Mouse (Mus musculus): ENCODE measurements around the gene Kctd2. TPM values are rescaled to one million over a fixed set of nuclear protein-coding genes. Genes with fewer than 3 reads are reported as not detected.

The Kctd2 gene
- 39.0 and 44.5 TPM in 2 replicates for polyA plus RNA-seq (2012; rRNA removed; ENCODE audit: low replicate concordance)

GRCm38 (mm10) chr11:115419531-115420237 is at the start of gene Kctd2, which contains the start of gene Atp5h:
TSS of gene Kctd2 (plus strand) at chr11:115420128.
TSS of gene Atp5h (minus strand) at chr11:115419962.

GRCm38 (mm10) chr11:115381743-115382539 is 38.0 kb upstream of the Kctd2 start, which contains the start of gene Cdr2l:
TSS of gene Cdr2l (plus strand) at chr11:115381916.

GRCm38 (mm10) chr11:115403338-115404124 is 16.4 kb upstream of the Kctd2 start, which contains the start of gene Mrpl58:
TSS of gene Mrpl58 (plus strand) at chr11:115403752.

GRCm38 (mm10) chr11:115439906-115440595 is 20.1 kb downstream of the Kctd2 start, which contains the start of gene Trim80:
TSS of gene Trim80 (plus strand) at chr11:115440545.

DNA sequence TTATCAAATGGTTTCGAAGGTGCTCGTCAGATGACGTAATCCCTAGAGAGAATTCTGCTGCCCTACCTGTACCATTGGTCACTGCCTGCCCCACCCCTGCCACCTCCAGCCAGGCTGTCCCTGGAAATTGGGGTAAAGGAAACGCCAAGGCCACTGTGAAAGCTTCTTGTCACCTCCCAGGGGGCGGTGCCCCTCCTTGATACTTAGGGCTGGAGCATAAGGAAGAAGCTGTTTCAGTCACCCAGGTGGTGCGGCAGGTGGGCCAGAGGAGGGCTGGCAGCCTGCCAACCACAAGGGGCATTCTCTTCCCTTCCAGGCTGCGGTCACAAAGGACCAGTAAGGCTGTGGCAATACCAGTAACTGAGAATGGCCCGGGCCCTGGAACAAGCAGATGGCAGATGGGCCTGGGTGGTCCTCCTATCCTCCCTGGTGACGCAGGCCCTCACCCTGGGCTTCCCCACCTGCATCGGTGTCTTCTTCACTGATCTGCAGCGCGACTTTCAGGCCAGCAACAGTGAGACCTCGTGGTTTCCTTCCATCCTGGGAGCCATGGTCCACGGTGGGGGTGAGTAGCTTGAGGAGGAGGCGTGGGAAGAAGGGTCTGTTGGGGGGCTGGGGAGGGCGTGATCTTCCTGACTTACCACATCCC is 42.4 kb downstream of the Kctd2 start, which contains the start of gene Slc16a5:
Gene Slc16a5 (plus strand): TSS at position 232 of the 649 bp plus-strand sequence.

DNA sequence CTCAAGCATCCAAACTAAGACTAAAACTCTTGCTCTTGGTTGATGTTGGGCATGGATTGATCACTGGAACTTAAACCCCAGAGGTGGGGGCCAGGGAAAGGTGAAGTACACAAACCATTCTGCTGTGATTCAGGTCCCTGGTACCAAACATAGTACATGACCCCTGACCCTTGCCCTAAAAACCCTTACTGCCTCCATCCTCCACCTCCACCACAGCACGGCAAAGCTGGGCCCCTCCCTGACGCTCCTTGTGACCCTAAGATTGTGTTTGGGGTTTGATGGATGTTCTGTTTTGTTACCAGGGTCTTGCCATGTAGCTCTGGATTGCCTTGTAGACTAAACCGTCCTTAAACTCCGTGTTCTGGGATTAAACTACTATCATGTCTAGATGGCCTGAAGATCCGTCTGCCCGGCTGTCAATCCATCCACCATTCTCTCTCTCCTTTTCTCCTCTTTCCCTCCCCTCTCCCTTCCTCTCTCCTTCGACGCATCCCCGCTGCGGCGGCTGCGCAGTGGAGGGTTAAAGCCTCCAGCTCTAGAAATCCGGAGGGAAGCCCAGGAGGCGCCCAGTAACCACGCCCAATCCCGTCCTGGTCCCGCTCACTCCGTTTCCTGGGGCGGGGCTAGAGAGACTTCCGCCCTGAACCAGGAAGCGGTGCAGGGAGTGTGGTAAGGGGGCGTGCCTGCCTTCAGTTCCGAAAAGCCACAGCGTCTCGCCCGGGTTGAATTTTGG is 55.3 kb downstream of the Kctd2 start, which contains the start of gene Armc7:
Gene Armc7 (plus strand): TSS at position 643 of the 733 bp plus-strand sequence.

Other genes starting within 250 kb of the Kctd2 start
- 20.1 and 31.2 TPM in 2 replicates for gene Tmem104, start 232.6 kb upstream of the Kctd2 start, polyA plus RNA-seq (2012; rRNA removed; ENCODE audit: low replicate concordance)
- 21.8 and 40.5 TPM in 2 replicates for gene Nat9, start 232.3 kb upstream of the Kctd2 start, polyA plus RNA-seq (2012; rRNA removed; ENCODE audit: low replicate concordance)
- gene Grin2c, start 152.9 kb upstream of the Kctd2 start, polyA plus RNA-seq (2012; rRNA removed; ENCODE audit: low replicate concordance), result 0.12 TPM in 1 of 2 replicates, not detected in the other
- 16.6 and 17.8 TPM in 2 replicates for gene Fdxr, start 143.1 kb upstream of the Kctd2 start, polyA plus RNA-seq (2012; rRNA removed; ENCODE audit: low replicate concordance)
- gene Fads6, start 122.5 kb upstream of the Kctd2 start, polyA plus RNA-seq (2012; rRNA removed; ENCODE audit: low replicate concordance), result 1.9 and 3.5 TPM in 2 replicates
- gene Otop2, start 113.0 kb upstream of the Kctd2 start, polyA plus RNA-seq (2012; rRNA removed; ENCODE audit: low replicate concordance), result not detected in 2 replicates
- 0.04 TPM in 1 of 2 replicates, not detected in the other for gene Ush1g, start 98.1 kb upstream of the Kctd2 start, polyA plus RNA-seq (2012; rRNA removed; ENCODE audit: low replicate concordance)
- 0.12 TPM in 1 of 2 replicates, not detected in the other for gene Otop3, start 85.4 kb upstream of the Kctd2 start, polyA plus RNA-seq (2012; rRNA removed; ENCODE audit: low replicate concordance)
- 14.8 and 23.9 TPM in 2 replicates for gene Hid1, start 52.4 kb upstream of the Kctd2 start, polyA plus RNA-seq (2012; rRNA removed; ENCODE audit: low replicate concordance)
- 16.6 and 43.4 TPM in 2 replicates for gene Cdr2l, start 38.2 kb upstream of the Kctd2 start, polyA plus RNA-seq (2012; rRNA removed; ENCODE audit: low replicate concordance)
- 79.4 and 110 TPM in 2 replicates for gene Mrpl58, start 16.4 kb upstream of the Kctd2 start, polyA plus RNA-seq (2012; rRNA removed; ENCODE audit: low replicate concordance)
- gene Atp5h, start 166 bp upstream of the Kctd2 start, polyA plus RNA-seq (2012; rRNA removed; ENCODE audit: low replicate concordance), result 141 and 187 TPM in 2 replicates
- 0.09 and 0.72 TPM in 2 replicates for gene Trim80, start 20.4 kb downstream of the Kctd2 start, polyA plus RNA-seq (2012; rRNA removed; ENCODE audit: low replicate concordance)
- gene Slc16a5, start 42.3 kb downstream of the Kctd2 start, polyA plus RNA-seq (2012; rRNA removed; ENCODE audit: low replicate concordance), result 0.06 and 0.07 TPM in 2 replicates
- 6.1 and 10.5 TPM in 2 replicates for gene Armc7, start 55.5 kb downstream of the Kctd2 start, polyA plus RNA-seq (2012; rRNA removed; ENCODE audit: low replicate concordance)
- 56.8 and 74.4 TPM in 2 replicates for gene Nt5c, start 71.7 kb downstream of the Kctd2 start, polyA plus RNA-seq (2012; rRNA removed; ENCODE audit: low replicate concordance)
- 150 and 187 TPM in 2 replicates for gene Jpt1, start 94.3 kb downstream of the Kctd2 start, polyA plus RNA-seq (2012; rRNA removed; ENCODE audit: low replicate concordance)
- gene Sumo2, start 116.1 kb downstream of the Kctd2 start, polyA plus RNA-seq (2012; rRNA removed; ENCODE audit: low replicate concordance), result 69.6 and 81.1 TPM in 2 replicates
- gene Nup85, start 144.3 kb downstream of the Kctd2 start, polyA plus RNA-seq (2012; rRNA removed; ENCODE audit: low replicate concordance), result 38.8 and 75.0 TPM in 2 replicates
- 39.6 and 50.1 TPM in 2 replicates for gene Mrps7, start 183.8 kb downstream of the Kctd2 start, polyA plus RNA-seq (2012; rRNA removed; ENCODE audit: low replicate concordance)
- gene Gga3, start 183.9 kb downstream of the Kctd2 start, polyA plus RNA-seq (2012; rRNA removed; ENCODE audit: low replicate concordance), result 20.5 and 33.9 TPM in 2 replicates
- 113 and 166 TPM in 2 replicates for gene Mif4gd, start 192.8 kb downstream of the Kctd2 start, polyA plus RNA-seq (2012; rRNA removed; ENCODE audit: low replicate concordance)
- gene Slc25a19, start 208.2 kb downstream of the Kctd2 start, polyA plus RNA-seq (2012; rRNA removed; ENCODE audit: low replicate concordance), result 129 and 302 TPM in 2 replicates